Mouse (Mus musculus) testis, adult 2 months (tissue): ENCODE data around the gene Rpl18. TPM values are rescaled to one million over a fixed set of nuclear protein-coding genes. Genes with fewer than 3 reads are reported as not detected.

ENCODE experiments used
- H3K27ac ChIP-seq: fragments of 200-500 bp; 2 replicates; pipeline ENCODE4 v1.5.1; 2012; ENCODE audit warnings: low read depth, low read length; ENCODE audit not compliant: control insufficient read depth, insufficient read depth
- H3K27me3 ChIP-seq: fragments of 200-500 bp; 2 replicates; pipeline ENCODE4 v1.6.1; 2012; ENCODE audit warnings: mild to moderate bottlenecking, low read length, moderate library complexity; ENCODE audit not compliant: control insufficient read depth, insufficient read depth
- H3K36me3 ChIP-seq: fragments of 200-500 bp; 2 replicates; pipeline ENCODE4 v1.6.1; 2012; ENCODE audit warnings: mild to moderate bottlenecking, low read length; ENCODE audit not compliant: control insufficient read depth, insufficient read depth
- H3K4me1 ChIP-seq: fragments of 200-500 bp; 2 replicates; pipeline ENCODE4 v1.6.1; 2012; ENCODE audit warnings: low read length; ENCODE audit not compliant: control insufficient read depth, insufficient read depth
- H3K4me3 ChIP-seq: fragments of 200-500 bp; 2 replicates; pipeline ENCODE4 v1.5.1; 2012; ENCODE audit warnings: low read depth, mild to moderate bottlenecking, low read length, moderate library complexity, mixed read lengths; ENCODE audit not compliant: control insufficient read depth
- CTCF ChIP-seq: fragments of 200-500 bp; IDR thresholded peaks from 2 replicates; pipeline ENCODE4 v1.5.1; 2012; ENCODE audit warnings: low read depth, mild to moderate bottlenecking, inconsistent platforms, low read length, moderate library complexity; ENCODE audit not compliant: control insufficient read depth, insufficient read depth, insufficient replicate concordance
- POLR2A ChIP-seq: fragments of 200-500 bp; IDR thresholded peaks from 2 replicates; pipeline ENCODE4 v1.6.1; 2012; ENCODE audit warnings: low read depth, mild to moderate bottlenecking, inconsistent platforms, low read length, moderate library complexity; ENCODE audit not compliant: control insufficient read depth
- polyA plus RNA-seq: library from polyadenylated mRNA; depleted of rRNA; stranded (reverse); fragments of >200 nt; gene quantifications from 2 replicates; pipeline ENCODE4 v1.2.3, GENCODE M21; 2012

Rpl18 gene
- polyA plus RNA-seq, 1 experiment: 517 TPM

DNA sequence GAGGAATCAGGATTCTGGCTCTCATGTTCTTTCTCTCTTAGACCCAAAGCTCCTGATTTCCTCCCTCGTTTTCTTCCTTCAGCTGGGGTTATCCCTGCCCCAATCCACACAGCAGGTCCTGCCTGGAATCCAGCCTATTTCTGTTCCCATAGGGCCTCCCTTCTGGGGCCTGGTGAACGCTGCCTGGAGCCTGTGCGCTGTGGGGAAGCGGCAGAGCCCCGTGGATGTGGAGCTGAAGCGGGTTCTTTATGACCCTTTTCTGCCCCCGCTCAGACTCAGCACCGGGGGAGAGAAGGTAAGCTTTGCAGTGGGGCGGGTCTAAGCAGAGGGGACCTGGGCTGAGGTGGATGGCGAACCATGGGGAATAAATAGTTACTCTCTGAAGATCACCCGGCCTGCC lies 14.2 kb upstream of the Rpl18 start:
- Histone ChIP-seq H3K27ac (no peak overlapping the region), H3K27me3 (no peaks in the 10 kb centered on the region; the same call in 1 of the 2 replicates), H3K4me1 (peaks cover 37% of the 10 kb centered on the region), H3K4me3 (no peak overlapping the region; the same call in 1 of the 2 replicates), H3K36me3 (no peaks in the 10 kb centered on the region)
- no peak for TF ChIP-seq CTCF
- TF ChIP-seq POLR2A: no peak

DNA sequence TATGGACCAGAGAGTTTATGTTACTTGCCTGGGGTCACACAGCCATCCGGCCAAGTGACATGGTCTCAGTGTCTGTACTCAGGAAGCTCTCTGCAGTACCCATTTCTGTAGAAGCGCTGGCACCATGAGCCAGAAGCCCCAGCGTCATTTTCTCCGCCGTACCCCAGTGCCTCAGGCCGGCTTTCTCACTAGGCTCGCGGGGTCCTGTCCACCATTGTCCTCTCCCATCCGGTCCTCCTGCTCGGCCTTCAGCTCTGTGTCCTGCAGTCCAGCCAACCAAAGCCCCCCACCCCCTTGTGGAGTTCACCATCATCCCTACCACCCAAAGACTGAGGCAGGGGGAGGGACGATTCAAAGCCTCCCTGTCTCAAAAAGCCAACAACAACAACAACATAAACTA lies 13.7 kb upstream of the Rpl18 start:
- Histone ChIP-seq H3K27me3 (no peaks in the 10 kb centered on the region; the same call in 1 of the 2 replicates), H3K4me1 (peaks cover 41% of the 10 kb centered on the region), H3K4me3 (no peak overlapping the region), H3K27ac (no peak overlapping the region), H3K36me3 (no peaks in the 10 kb centered on the region)
- TF ChIP-seq POLR2A (no peak), CTCF (no peak)

DNA sequence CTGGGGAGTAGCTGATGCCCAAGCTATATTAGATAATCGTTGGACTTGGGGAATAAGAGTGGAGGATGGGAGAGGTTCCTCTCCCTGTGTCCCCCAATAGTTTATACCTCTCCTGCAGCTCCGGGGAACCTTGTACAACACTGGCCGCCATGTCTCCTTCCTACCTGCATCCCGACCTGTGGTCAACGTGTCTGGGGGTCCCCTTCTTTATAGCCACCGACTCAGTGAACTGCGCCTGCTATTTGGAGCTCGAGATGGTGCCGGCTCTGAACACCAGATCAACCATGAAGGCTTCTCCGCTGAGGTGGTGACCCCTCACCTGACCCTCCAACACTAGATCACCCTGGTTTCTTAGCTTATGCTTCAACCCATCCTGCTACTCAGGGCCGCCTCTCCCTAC lies 12.9 kb upstream of the Rpl18 start:
- H3K27me3 ChIP-seq: no peaks in the 10 kb centered on the region; the same call in 1 of the 2 replicates
- H3K27ac ChIP-seq: no peak overlapping the region
- no peaks in the 10 kb centered on the region for H3K36me3 ChIP-seq
- TF ChIP-seq POLR2A (no peak), CTCF (no peak)
- H3K4me3 ChIP-seq: no peak overlapping the region
- H3K4me1 ChIP-seq: peaks cover 47% of the 10 kb centered on the region

DNA sequence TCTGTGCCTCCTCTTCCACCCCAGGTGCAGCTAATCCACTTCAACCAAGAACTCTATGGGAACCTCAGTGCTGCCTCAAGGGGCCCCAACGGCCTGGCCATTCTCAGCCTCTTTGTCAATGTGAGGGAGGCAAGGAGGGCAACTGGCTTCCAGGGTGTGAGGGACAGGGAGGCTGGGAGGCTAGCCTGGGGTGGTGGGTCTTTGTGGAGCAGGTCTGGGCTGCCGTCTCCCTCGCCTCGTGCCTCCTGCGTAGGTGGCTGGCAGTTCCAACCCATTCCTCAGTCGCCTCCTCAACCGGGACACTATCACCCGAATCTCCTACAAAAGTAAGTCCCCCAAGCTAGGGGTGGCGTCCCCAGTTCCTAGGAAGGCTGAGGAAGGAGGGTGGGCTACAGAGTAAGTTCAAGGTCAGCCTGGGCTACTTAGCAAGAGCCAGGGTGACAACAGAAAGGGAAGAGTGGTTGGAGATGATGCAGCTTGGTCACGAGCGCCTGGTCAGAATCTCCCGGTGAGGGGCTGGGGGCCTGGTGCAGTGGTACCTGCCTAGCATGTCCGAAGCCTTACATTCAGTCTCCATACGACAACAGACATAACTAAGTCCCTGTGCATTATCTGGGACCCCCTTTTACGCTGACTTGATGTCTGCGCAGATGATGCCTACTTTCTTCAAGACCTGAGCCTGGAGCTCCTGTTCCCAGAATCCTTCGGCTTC lies 12.3 kb upstream of the Rpl18 start:
- TF ChIP-seq POLR2A (no peak), CTCF (no peak)
- no peaks in the 10 kb centered on the region for H3K36me3 ChIP-seq
- H3K4me3 ChIP-seq: no peak overlapping the region
- peaks cover 53% of the 10 kb centered on the region for H3K4me1 ChIP-seq
- no peaks in the 10 kb centered on the region; the same call in 1 of the 2 replicates for H3K27me3 ChIP-seq
- no peak overlapping the region for H3K27ac ChIP-seq

DNA sequence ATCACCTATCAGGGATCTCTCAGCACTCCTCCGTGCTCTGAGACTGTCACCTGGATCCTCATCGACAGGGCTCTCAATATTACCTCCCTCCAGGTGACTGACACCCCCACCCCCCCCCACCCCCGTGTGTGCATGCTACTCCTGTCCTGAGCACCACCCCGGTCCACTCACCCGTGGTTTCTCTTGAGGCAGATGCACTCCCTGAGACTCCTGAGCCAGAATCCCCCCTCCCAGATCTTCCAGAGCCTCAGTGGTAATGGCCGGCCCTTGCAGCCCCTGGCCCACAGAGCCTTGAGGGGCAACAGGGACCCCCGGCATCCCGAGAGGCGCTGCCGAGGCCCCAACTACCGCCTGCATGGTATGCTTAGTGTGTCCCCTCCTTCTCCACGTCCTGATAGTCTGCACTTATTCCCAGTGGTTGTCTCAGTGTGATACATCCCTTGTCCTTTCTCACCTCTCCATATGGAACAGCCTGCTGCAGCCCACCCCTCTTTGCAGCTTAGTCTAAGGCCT lies 11.7 kb upstream of the Rpl18 start:
- H3K27ac ChIP-seq: peak overlapping the region; percentile 93
- peaks cover 59% of the 10 kb centered on the region for H3K4me1 ChIP-seq
- H3K4me3 ChIP-seq: no peak overlapping the region
- TF ChIP-seq CTCF (no peak), POLR2A (no peak)
- H3K36me3 ChIP-seq: no peaks in the 10 kb centered on the region
- H3K27me3 ChIP-seq: no peaks in the 10 kb centered on the region; the same call in 1 of the 2 replicates

DNA sequence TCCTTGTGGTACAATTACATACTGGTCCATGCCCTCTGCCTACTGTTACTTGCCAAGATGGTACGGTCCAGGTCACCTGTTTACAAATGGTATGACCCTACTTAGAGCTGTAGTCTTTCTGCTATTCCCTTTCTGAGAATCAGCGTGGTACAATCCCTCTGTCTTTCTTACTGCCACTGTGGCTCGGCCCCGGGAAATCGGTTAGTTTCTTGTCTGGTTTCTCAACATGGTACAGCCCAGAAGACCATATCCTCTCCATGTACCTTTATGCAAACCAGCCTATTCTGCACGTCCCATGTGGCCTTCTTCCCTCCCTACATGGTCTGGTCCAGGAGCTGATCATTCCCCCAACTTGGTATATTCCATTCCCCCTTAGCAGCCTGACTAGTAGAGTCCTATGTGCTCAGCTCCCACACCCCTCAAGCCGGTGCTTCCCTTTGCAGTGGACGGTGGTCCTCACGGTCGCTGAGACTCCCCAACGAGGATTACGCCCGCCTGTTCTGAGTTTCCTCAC lies 11.2 kb upstream of the Rpl18 start:
- H3K27me3 ChIP-seq: no peaks in the 10 kb centered on the region; the same call in 1 of the 2 replicates
- H3K27ac ChIP-seq: peak overlapping the region; percentile 93
- peaks cover 64% of the 10 kb centered on the region for H3K4me1 ChIP-seq
- peak overlapping the region; percentile 87 for H3K4me3 ChIP-seq
- H3K36me3 ChIP-seq: no peaks in the 10 kb centered on the region
- no peak for TF ChIP-seq CTCF
- no peak; the same call in 1 of the 2 replicates for TF ChIP-seq POLR2A

DNA sequence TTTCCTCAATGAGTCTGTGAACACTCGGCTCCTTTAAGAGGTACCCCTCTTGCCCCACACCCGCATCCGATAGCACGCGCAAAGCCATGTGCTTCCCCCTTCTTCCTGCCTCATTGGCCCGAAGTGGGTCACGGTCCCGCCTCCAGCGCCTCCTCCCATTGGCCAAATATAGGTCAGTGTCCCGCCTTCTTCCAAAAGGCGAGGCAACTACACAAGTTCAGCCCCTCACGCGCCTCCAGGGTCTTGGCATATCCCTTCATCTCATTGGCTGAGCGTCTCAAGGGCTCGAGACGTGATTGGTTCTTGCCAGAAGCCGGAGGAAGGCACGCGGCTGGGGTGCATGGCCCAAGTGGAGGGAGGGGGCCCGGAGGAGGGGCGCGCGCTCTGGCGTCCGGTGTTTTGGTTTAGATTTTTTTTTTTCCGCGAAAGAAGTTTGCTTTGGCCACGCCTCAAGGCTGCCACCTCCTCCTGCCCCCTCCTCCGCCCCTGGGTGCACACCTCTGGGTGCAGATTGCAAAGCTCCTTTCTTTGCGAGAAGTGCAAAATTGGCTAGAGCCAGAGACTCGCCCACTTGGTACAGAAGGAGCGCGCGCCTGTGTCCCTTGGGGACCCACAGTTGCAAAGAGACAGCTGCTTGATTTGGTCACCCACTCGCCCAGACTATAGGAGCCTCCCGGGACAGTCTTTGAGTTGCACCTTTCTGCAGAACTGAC lies 10.4 kb upstream of the Rpl18 start, which contains the start of gene Dbp:
Dbp (plus strand) TSS at position 359 of the 713 bp plus-strand sequence.
- Histone ChIP-seq H3K36me3 (no peaks in the 10 kb centered on the region), H3K4me1 (peaks cover 64% of the 10 kb centered on the region), H3K4me3 (peak within 1 kb of the TSS; percentile 87), H3K27me3 (no peaks in the 10 kb centered on the region; the same call in 1 of the 2 replicates), H3K27ac (peak within 1 kb of the TSS; percentile 98)
- TF ChIP-seq POLR2A: peak; percentile 43; the same call in 1 of the 2 replicates
- TF ChIP-seq CTCF: no peak

DNA sequence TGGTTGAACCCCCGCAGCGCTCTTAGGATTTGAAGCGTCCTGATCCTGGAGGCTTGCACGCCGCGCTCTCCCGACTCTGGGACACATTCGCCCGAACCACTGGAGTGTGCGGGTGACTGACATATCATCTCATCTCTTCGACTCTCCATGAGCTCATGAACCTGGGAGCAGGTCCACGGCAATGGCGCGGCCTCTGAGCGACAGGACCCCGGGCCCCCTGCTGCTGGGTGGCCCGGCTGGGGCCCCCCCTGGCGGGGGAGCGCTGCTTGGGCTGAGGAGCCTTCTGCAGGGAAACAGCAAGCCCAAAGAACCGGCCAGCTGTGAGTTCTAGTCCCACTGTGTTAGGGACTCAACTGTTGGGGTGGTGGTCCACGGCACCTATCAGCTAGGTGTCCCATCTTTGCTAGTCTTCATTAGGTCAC lies 9.8 kb upstream of the Rpl18 start:
- TF ChIP-seq CTCF: no peak
- no peaks in the 10 kb centered on the region; the same call in 1 of the 2 replicates for H3K27me3 ChIP-seq
- H3K27ac ChIP-seq: peak overlapping the region; percentile 98
- no peaks in the 10 kb centered on the region for H3K36me3 ChIP-seq
- peaks cover 58% of the 10 kb centered on the region for H3K4me1 ChIP-seq
- H3K4me3 ChIP-seq: peak overlapping the region; percentile 87
